Mouse (Mus musculus): ENCODE results near the gene Klhl9.

The Klhl9 gene

GRCm38 (mm10) chr4:88715059-88715458 is 7.2 kb downstream of the Klhl9 start:
- DNase-seq (ENCODE audit: low read depth, low spot score), result no peak

- DNase-seq (ENCODE audit: low read depth, low spot score), result no peak
Measured at GRCm38 (mm10) chr4:88714281-88714680, 8.0 kb downstream of the Klhl9 start.

- no peak for DNase-seq (ENCODE audit: low read depth, low spot score)
Measured at GRCm38 (mm10) chr4:88707128-88707826, 15.0 kb downstream of the Klhl9 start.

- no peak for DNase-seq (ENCODE audit: low read depth, low spot score)
Measured at GRCm38 (mm10) chr4:88705924-88706323, 16.3 kb downstream of the Klhl9 start.

GRCm38 (mm10) chr4:88699301-88699700 is 23.0 kb downstream of the Klhl9 start:
- DNase-seq (ENCODE audit: low read depth, low spot score), result no peak

- DNase-seq (ENCODE audit: low read depth, low spot score), result no peak
Measured at GRCm38 (mm10) chr4:88698781-88699180, 23.5 kb downstream of the Klhl9 start.

- DNase-seq (ENCODE audit: low read depth, low spot score), result no peak
Measured at GRCm38 (mm10) chr4:88697753-88698152, 24.5 kb downstream of the Klhl9 start.

- peak; percentile 8 for DNase-seq (ENCODE audit: low read depth, low spot score)
Measured at GRCm38 (mm10) chr4:88697108-88697507, 25.2 kb downstream of the Klhl9 start.

- peak; percentile 77 for DNase-seq (ENCODE audit: low read depth, low spot score)
Measured at GRCm38 (mm10) chr4:88696237-88696884, 25.9 kb downstream of the Klhl9 start.

- DNase-seq (ENCODE audit: low read depth, low spot score), result no peak
Measured at GRCm38 (mm10) chr4:88693392-88693791, 28.9 kb downstream of the Klhl9 start.

- no peak for DNase-seq (ENCODE audit: low read depth, low spot score)
Measured at GRCm38 (mm10) chr4:88692537-88692936, 29.7 kb downstream of the Klhl9 start.

GRCm38 (mm10) chr4:88691259-88691658 is 31.0 kb downstream of the Klhl9 start, which contains the start of gene Ifnab:
Gene Ifnab, minus strand, starts transcription at chr4:88691359.
- DNase-seq (ENCODE audit: low read depth, low spot score), result no peak

- no peak for DNase-seq (ENCODE audit: low read depth, low spot score)
Measured at GRCm38 (mm10) chr4:88683812-88684211, 38.5 kb downstream of the Klhl9 start, which contains the start of gene Ifna2. Gene Ifna2, minus strand, starts transcription at chr4:88683912.

GRCm38 (mm10) chr4:88681353-88681752 is 40.9 kb downstream of the Klhl9 start:
- DNase-seq (ENCODE audit: low read depth, low spot score), result no peak

GRCm38 (mm10) chr4:88680362-88680761 is 41.9 kb downstream of the Klhl9 start:
- peak; percentile 18 for DNase-seq (ENCODE audit: low read depth, low spot score)

- DNase-seq (ENCODE audit: low read depth, low spot score), result no peak
Measured at GRCm38 (mm10) chr4:88676824-88677223, 45.4 kb downstream of the Klhl9 start, which contains the start of gene Ifna16. Gene Ifna16, minus strand, starts transcription at chr4:88676924.
